Mouse (Mus musculus): ENCODE data around the gene Rfx5. TPM values are rescaled to one million over a fixed set of nuclear protein-coding genes. Genes with fewer than 3 reads are reported as not detected.
"Not testable (repeated sequence)": the region's sequence is repeated elsewhere in the genome, so short reads cannot be mapped to it uniquely, and the experiment has no call there.

Gene Rfx5
- 10 to 100 TPM; 17.2 to 30.1 TPM for total RNA-seq (2021)
- polyA plus RNA-seq (2012; rRNA removed), result 10.8 and 13.5 TPM in 2 replicates
- long read RNA-seq, full-length matches to known transcripts, result 5 of 8 reads
- long read RNA-seq, partial matches to known transcripts, result 3 of 8 reads
- long read RNA-seq, other reads (novel, unspliced or antisense), result 0 of 8 reads

- DNase-seq, result peak; percentile 96
These were observed at the start of gene Rfx5 for GRCm38 (mm10) chr3:94953764-94954616. Gene Rfx5 (plus strand): TSS chr3:94954075.

DNA sequence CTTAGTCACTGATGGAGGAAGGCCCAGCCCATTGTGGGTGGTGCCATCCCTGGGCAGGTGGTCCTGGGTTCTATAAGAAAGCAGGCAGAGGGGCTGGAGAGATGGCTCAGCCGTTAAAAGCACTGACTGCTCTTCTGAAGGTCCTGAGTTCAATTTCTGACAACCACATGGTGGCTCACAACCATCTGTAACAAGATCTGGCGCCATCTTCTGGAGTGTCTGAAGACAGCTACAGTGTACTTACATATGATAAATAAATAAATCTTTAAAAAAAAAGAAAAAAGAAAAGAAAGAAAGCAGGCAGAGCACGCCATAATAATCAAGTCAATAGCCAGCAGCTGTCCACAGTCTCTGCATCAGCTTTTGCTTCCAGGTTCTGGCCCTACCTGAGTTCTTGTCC lies 49.1 kb upstream of the Rfx5 start:
- DNase-seq, result not testable (repeated sequence)

- DNase-seq, result no peak
These were observed 47.4 kb upstream of the Rfx5 start for GRCm38 (mm10) chr3:94906482-94906881.

- DNase-seq, result no peak
These were observed 42.7 kb upstream of the Rfx5 start for GRCm38 (mm10) chr3:94911050-94911693.

DNA sequence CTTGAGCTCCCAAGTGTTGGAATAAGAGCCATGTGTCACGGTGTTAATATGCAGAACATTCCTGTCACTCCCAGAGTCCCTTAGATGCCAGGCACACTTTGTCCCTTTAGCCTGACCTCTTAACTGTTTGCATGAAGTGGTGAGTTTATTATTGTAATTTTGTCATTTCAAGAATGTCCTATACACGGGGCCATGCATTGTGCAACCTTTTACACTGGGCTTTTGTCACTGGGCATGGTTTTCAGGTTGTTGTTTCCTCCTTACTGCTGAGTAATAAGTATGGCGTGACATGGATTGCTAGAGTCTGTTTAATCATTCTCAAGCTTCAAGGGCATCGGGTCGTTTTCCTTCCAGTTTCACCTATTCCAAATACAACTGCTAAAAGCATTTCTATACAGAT lies 40.1 kb upstream of the Rfx5 start:
- no peak for DNase-seq

DNA sequence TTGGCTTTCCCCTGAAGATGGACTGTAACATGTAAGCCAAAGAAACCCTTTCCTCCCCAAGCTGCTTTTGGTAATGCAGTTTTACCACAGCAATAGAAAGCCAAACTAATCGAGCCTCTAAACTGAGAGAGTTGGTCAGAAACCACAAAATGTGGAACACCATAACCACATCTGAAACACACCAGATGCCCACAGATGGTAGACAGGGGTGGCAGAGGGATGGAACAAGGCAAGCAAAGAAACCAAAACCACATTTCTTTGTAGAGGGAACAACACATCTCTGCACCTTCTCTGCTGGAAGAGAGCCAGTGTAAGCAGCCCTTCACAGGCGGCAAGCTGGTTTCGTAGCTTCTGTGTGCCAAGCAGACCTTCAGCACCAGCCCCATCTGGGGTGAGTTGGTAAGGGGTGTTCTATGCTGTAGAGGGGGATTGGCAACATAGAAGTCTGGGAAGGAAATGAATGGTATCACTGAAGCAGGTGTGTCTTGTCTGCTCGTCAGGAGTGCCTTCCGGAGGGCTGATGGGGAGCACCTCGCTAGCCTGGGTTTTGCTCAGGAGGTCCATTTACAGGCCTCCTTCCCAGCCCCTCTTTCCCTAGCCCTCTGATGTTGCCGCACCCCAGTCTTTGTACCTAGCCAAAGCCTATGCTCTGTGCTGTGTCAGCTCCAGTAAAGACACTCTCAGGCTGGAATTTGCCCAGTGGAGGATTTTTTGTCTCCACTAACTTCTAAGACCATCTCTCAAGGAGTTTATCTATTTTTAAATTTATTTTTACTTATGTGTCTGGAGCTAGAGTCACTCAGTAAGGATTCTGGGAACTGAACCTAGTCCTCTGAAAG lies 37.8 kb upstream of the Rfx5 start:
- no peak for DNase-seq

GRCm38 (mm10) chr3:94917816-94918361 lies 36.0 kb upstream of the Rfx5 start:
- no peak for DNase-seq

- no peak for DNase-seq
These were observed 35.0 kb upstream of the Rfx5 start for GRCm38 (mm10) chr3:94918845-94919244.

- DNase-seq, result no peak
These were observed 32.8 kb upstream of the Rfx5 start for GRCm38 (mm10) chr3:94921104-94921503.

- DNase-seq, result no peak
These were observed 31.5 kb upstream of the Rfx5 start for GRCm38 (mm10) chr3:94922333-94922732.

DNA sequence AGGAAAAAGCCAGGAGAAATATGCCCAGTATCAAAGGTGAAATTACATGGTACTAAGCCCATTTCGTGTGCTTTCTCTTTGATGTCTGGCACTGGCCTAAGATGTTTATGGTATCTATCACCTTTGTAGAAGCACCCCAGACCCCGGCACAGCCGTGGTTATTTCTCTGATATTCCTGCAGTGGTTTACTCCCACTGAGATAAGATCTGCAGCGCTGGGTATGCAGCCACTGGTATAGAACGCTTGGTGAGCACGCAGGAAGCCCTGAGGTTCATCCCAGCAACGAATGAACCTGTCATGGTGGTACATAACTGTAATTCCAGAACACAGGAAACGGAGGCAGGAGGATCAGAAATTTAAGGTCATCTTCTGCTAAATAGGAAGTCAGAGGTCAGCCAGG lies 29.2 kb upstream of the Rfx5 start:
- DNase-seq, result no peak

DNA sequence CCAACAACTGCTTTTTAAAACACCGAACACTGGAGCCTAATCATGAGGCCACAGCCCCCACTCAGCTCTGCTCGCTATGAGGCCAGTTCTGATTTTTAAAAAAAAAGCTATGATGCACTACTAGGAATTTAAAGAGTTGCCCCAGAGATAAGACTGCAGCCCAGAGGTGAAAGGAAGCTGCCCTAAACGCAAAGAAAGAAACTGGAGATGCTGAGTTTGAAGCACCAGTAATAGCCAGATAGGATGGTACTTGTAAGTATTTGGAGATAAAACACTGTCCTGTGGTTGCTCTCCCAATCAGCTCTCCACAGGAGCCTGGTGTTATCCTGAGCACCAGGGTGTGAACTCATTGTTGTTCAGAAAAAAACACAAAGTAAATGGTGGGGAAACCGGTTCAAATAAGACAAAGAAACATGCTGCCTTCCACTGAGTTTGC lies 27.6 kb upstream of the Rfx5 start:
- not testable (repeated sequence) for DNase-seq

DNA sequence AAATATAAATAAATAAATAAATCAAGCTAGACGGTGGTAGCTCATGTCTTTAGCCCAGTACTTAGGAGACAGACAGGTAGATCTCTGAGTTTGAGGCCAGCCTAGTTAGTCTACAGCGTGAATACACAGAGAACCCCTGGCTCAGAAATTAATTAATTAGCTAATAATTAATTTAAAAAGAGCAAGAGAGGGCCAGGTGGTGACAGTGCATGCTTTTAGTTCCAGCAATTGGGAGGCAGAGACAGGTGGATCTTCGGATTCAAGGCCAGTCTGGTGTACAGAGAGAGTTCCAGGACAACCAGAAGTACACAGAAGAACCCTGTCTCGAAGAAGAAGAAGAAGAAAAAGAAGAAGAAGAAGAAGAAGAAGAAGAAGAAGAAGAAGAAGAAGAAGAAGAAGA lies 24.9 kb upstream of the Rfx5 start:
- DNase-seq, result not testable (repeated sequence)

- DNase-seq, result peak; percentile 59
These were observed 23.2 kb upstream of the Rfx5 start for GRCm38 (mm10) chr3:94930386-94931266.

GRCm38 (mm10) chr3:94931427-94932082 lies 22.3 kb upstream of the Rfx5 start:
- DNase-seq, result not testable (repeated sequence)

- DNase-seq, result not testable (repeated sequence)
These were observed 21.6 kb upstream of the Rfx5 start for GRCm38 (mm10) chr3:94932279-94932678.

GRCm38 (mm10) chr3:94932809-94933564 lies 20.9 kb upstream of the Rfx5 start, which contains the start of gene Selenbp1:
Gene Selenbp1 (plus strand): TSS chr3:94933056.
- peak; percentile 94 for DNase-seq

GRCm38 (mm10) chr3:94933604-94934003 lies 20.3 kb upstream of the Rfx5 start:
- not testable (repeated sequence) for DNase-seq

DNA sequence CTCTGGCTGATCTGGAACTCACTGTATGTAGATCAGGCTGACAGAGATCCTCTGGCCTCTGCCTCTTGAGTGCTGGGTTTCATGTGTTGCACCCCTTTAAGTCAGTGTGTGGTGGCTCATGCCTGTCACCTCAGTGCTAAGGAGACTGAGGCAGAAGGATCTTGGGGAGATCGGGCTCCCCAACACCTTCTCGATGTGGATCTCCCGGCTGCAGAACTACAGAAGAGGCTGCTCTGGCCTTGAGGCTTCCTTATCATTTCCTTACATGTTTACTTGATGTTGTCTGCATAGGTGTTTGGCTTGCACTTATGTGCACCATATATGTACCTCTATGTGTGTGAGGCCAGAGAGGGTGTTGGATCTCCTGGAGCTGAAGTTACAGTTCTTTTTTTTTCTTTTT lies 19.3 kb upstream of the Rfx5 start:
- not testable (repeated sequence) for DNase-seq

Data from adrenal gland, adult 2 months (tissue).